Mouse (Mus musculus): ENCODE results near the gene Rapgef1. TPM values are rescaled to one million over a fixed set of nuclear protein-coding genes. Genes with fewer than 3 reads are reported as not detected.
"Not testable (repeated sequence)": the region's sequence is repeated elsewhere in the genome, so short reads cannot be mapped to it uniquely, and the experiment has no call there.

Rapgef1 gene
- polyA plus RNA-seq, 1 experiment from 2014 or later = 11.6 TPM

- H3K4me1 ChIP-seq (replicated peaks); H3K4me3 ChIP-seq; H3K9ac ChIP-seq; ATAC-seq (replicated peaks; ENCODE audit: insufficient number of reproducible peaks, insufficient read depth, low FRiP score, low read depth); H3K4me2 ChIP-seq; H3K27me3 ChIP-seq; H3K9me3 ChIP-seq (replicated peaks); H3K27ac ChIP-seq: not testable (repeated sequence)
- H3K36me3 ChIP-seq = peaks cover 27% of the 10 kb centered on the region; the same call in 1 of the 2 replicates
- 91% methylated on average over 4 of the region's 4 CpGs for WGBS
Measured at GRCm38 (mm10) chr2:29708209-29708608, 88.7 kb downstream of the Rapgef1 start.

GRCm38 (mm10) chr2:29711038-29711437 is 91.5 kb downstream of the Rapgef1 start:
- Histone ChIP-seq H3K4me3 (no peak overlapping the region), H3K9me3 (replicated peaks) (no peaks in the 10 kb centered on the region), H3K4me2 (no peak overlapping the region), H3K4me1 (replicated peaks) (peaks cover 32% of the 10 kb centered on the region), H3K27ac (no peak overlapping the region), H3K9ac (no peak overlapping the region), H3K36me3 (peaks cover 21% of the 10 kb centered on the region; the same call in 1 of the 2 replicates), H3K27me3 (no peaks in the 10 kb centered on the region)
- 55% methylated on average over 3 of the region's 3 CpGs for WGBS
- no peak for ATAC-seq (replicated peaks; ENCODE audit: insufficient number of reproducible peaks, insufficient read depth, low FRiP score, low read depth)

- no peaks in the 10 kb centered on the region for H3K9me3 ChIP-seq (replicated peaks)
- H3K4me1 ChIP-seq (replicated peaks) = peaks cover 40% of the 10 kb centered on the region
- no peaks in the 10 kb centered on the region for H3K27me3 ChIP-seq
- no peak overlapping the region for H3K27ac ChIP-seq
- H3K4me2 ChIP-seq = no peak overlapping the region
- peaks cover 17% of the 10 kb centered on the region; the same call in 1 of the 2 replicates for H3K36me3 ChIP-seq
- no peak overlapping the region for H3K4me3 ChIP-seq
- H3K9ac ChIP-seq = no peak overlapping the region
- no peak for ATAC-seq (replicated peaks; ENCODE audit: insufficient number of reproducible peaks, insufficient read depth, low FRiP score, low read depth)
- WGBS = 64% methylated on average over 5 of the region's 5 CpGs
Measured at GRCm38 (mm10) chr2:29711877-29712276, 92.4 kb downstream of the Rapgef1 start.

GRCm38 (mm10) chr2:29713501-29713900 is 94.0 kb downstream of the Rapgef1 start:
- peak overlapping the region; percentile 29 for H3K27ac ChIP-seq

GRCm38 (mm10) chr2:29714127-29714526 is 94.6 kb downstream of the Rapgef1 start:
- Histone ChIP-seq H3K27me3 (no peaks in the 10 kb centered on the region), H3K27ac (peak overlapping the region; percentile 92), H3K4me1 (replicated peaks) (peaks cover 51% of the 10 kb centered on the region), H3K9ac (no peak overlapping the region), H3K36me3 (peaks cover 10% of the 10 kb centered on the region; the same call in 1 of the 2 replicates), H3K4me3 (no peak overlapping the region), H3K9me3 (replicated peaks) (no peaks in the 10 kb centered on the region), H3K4me2 (no peak overlapping the region)
- ATAC-seq (replicated peaks; ENCODE audit: insufficient number of reproducible peaks, insufficient read depth, low FRiP score, low read depth) = no peak
- 59% methylated on average over 5 of the region's 5 CpGs for WGBS

More at GRCm38 (mm10) chr2:29713501-29713900, 94.0 kb downstream of the Rapgef1 start:
- Histone ChIP-seq H3K9me3 (replicated peaks) (no peaks in the 10 kb centered on the region), H3K4me3 (no peak overlapping the region), H3K4me1 (replicated peaks) (peaks cover 48% of the 10 kb centered on the region), H3K9ac (no peak overlapping the region), H3K27me3 (no peaks in the 10 kb centered on the region), H3K4me2 (no peak overlapping the region), H3K36me3 (peaks cover 6% of the 10 kb centered on the region; the same call in 1 of the 2 replicates)
- no peak for ATAC-seq (replicated peaks; ENCODE audit: insufficient number of reproducible peaks, insufficient read depth, low FRiP score, low read depth)
- WGBS = 100% methylated on average over 2 of the region's 2 CpGs

GRCm38 (mm10) chr2:29716143-29716542 is 96.6 kb downstream of the Rapgef1 start:
- H3K27me3 ChIP-seq = no peaks in the 10 kb centered on the region
- 23% methylated on average over 7 of the region's 7 CpGs for WGBS
- H3K4me1 ChIP-seq (replicated peaks) = peaks cover 51% of the 10 kb centered on the region
- H3K4me3 ChIP-seq = no peak overlapping the region
- no peaks in the 10 kb centered on the region for H3K9me3 ChIP-seq (replicated peaks)
- H3K27ac ChIP-seq = peak overlapping the region; percentile 92
- H3K9ac ChIP-seq = peak overlapping the region; percentile 4; the same call in 1 of the 2 replicates
- H3K36me3 ChIP-seq = peaks cover 8% of the 10 kb centered on the region; the same call in 1 of the 2 replicates
- peak overlapping the region; percentile 37 for H3K4me2 ChIP-seq
- no peak for ATAC-seq (replicated peaks; ENCODE audit: insufficient number of reproducible peaks, insufficient read depth, low FRiP score, low read depth)

GRCm38 (mm10) chr2:29716691-29717090 is 97.2 kb downstream of the Rapgef1 start:
- H3K4me2 ChIP-seq = peak overlapping the region; percentile 37
- no peak overlapping the region for H3K4me3 ChIP-seq
- peaks cover 9% of the 10 kb centered on the region; the same call in 1 of the 2 replicates for H3K36me3 ChIP-seq
- H3K27me3 ChIP-seq = no peaks in the 10 kb centered on the region
- ATAC-seq (replicated peaks; ENCODE audit: insufficient number of reproducible peaks, insufficient read depth, low FRiP score, low read depth) = peak; percentile 93
- 0 out of 2 replicates have a peak overlapping the region, but pooled peaks have one; percentile 4 for H3K9ac ChIP-seq
- peaks cover 48% of the 10 kb centered on the region for H3K4me1 ChIP-seq (replicated peaks)
- H3K9me3 ChIP-seq (replicated peaks) = no peaks in the 10 kb centered on the region
- peak overlapping the region; percentile 92 for H3K27ac ChIP-seq
- 12% methylated on average over 6 of the region's 6 CpGs for WGBS

GRCm38 (mm10) chr2:29718581-29718980 is 99.1 kb downstream of the Rapgef1 start:
- 56% methylated on average over 5 of the region's 5 CpGs for WGBS
- Histone ChIP-seq H3K9me3 (replicated peaks) (no peaks in the 10 kb centered on the region), H3K36me3 (peaks cover 14% of the 10 kb centered on the region; the same call in 1 of the 2 replicates), H3K27ac (no peak overlapping the region), H3K9ac (no peak overlapping the region), H3K4me1 (replicated peaks) (peaks cover 41% of the 10 kb centered on the region), H3K4me2 (no peak overlapping the region), H3K4me3 (no peak overlapping the region), H3K27me3 (no peaks in the 10 kb centered on the region)
- no peak for ATAC-seq (replicated peaks; ENCODE audit: insufficient number of reproducible peaks, insufficient read depth, low FRiP score, low read depth)

GRCm38 (mm10) chr2:29723132-29723531 is 103.6 kb downstream of the Rapgef1 start:
- H3K27me3 ChIP-seq = no peaks in the 10 kb centered on the region
- no peak for ATAC-seq (replicated peaks; ENCODE audit: insufficient number of reproducible peaks, insufficient read depth, low FRiP score, low read depth)
- peaks cover 39% of the 10 kb centered on the region for H3K36me3 ChIP-seq
- H3K4me3 ChIP-seq = no peak overlapping the region
- no peak overlapping the region for H3K9ac ChIP-seq
- no peaks in the 10 kb centered on the region for H3K9me3 ChIP-seq (replicated peaks)
- 62% methylated on average over 3 of the region's 3 CpGs for WGBS
- no peak overlapping the region for H3K4me2 ChIP-seq
- H3K27ac ChIP-seq = no peak overlapping the region
- H3K4me1 ChIP-seq (replicated peaks) = peaks cover 5% of the 10 kb centered on the region

- 56% methylated on average over 5 of the region's 5 CpGs for WGBS
- ATAC-seq (replicated peaks; ENCODE audit: insufficient number of reproducible peaks, insufficient read depth, low FRiP score, low read depth) = no peak
Measured at GRCm38 (mm10) chr2:29724664-29725365, 105.3 kb downstream of the Rapgef1 start.

GRCm38 (mm10) chr2:29729500-29729899 is 110.0 kb downstream of the Rapgef1 start:
- no peak for ATAC-seq (replicated peaks; ENCODE audit: insufficient number of reproducible peaks, insufficient read depth, low FRiP score, low read depth)
- 52% methylated on average over 2 of the region's 2 CpGs for WGBS
- Histone ChIP-seq H3K4me3 (no peak overlapping the region), H3K4me2 (no peak overlapping the region), H3K9ac (no peak overlapping the region), H3K27me3 (no peaks in the 10 kb centered on the region), H3K36me3 (peaks cover 31% of the 10 kb centered on the region), H3K27ac (no peak overlapping the region), H3K4me1 (replicated peaks) (peaks cover 4% of the 10 kb centered on the region; the same call in 1 of the 2 replicates), H3K9me3 (replicated peaks) (no peaks in the 10 kb centered on the region)

More at GRCm38 (mm10) chr2:29724664-29725365, 105.3 kb downstream of the Rapgef1 start:
- Histone ChIP-seq H3K4me2 (no peak overlapping the region), H3K9me3 (replicated peaks) (no peaks in the 10 kb centered on the region), H3K4me1 (replicated peaks) (peaks cover under 1% of the 10 kb centered on the region; the same call in 1 of the 2 replicates), H3K4me3 (no peak overlapping the region), H3K27ac (no peak overlapping the region), H3K27me3 (no peaks in the 10 kb centered on the region), H3K36me3 (peaks cover 35% of the 10 kb centered on the region), H3K9ac (no peak overlapping the region)
